Mouse (Mus musculus) brain, embryonic 14.5 days (tissue): Measurements from ENCODE around the gene F5.

ENCODE experiments used
- CTCF ChIP-seq: fragments of 200-500 bp; IDR thresholded peaks from 2 replicates; pipeline ENCODE4 v1.5.1; 2012; ENCODE audit warnings: inconsistent platforms, mild to moderate bottlenecking, moderate library complexity, borderline replicate concordance; ENCODE audit not compliant: insufficient read depth, insufficient read length; ENCODE audit errors: extremely low read depth
- POLR2A ChIP-seq: fragments of 200-500 bp; IDR thresholded peaks from 2 replicates; pipeline ENCODE4 v1.6.1; 2012; ENCODE audit warnings: mild to moderate bottlenecking, inconsistent platforms, borderline replicate concordance; ENCODE audit not compliant: poor library complexity, insufficient read depth, insufficient read length, severe bottlenecking; ENCODE audit errors: extremely low read depth

GRCm38 (mm10) chr1:164249332-164249711 is 97.7 kb downstream of the F5 start:
- no peak for TF ChIP-seq POLR2A
- TF ChIP-seq CTCF, result no peak
